Mouse (Mus musculus) testis, adult 2 months (tissue): ENCODE measurements around the gene Prima1.

Experiments used
- CTCF ChIP-seq: fragments of 200-500 bp; IDR thresholded peaks from 2 replicates; pipeline ENCODE4 v1.5.1; 2012; ENCODE audit warnings: low read depth, mild to moderate bottlenecking, inconsistent platforms, low read length, moderate library complexity; ENCODE audit not compliant: control insufficient read depth, insufficient read depth, insufficient replicate concordance
- POLR2A ChIP-seq: fragments of 200-500 bp; IDR thresholded peaks from 2 replicates; pipeline ENCODE4 v1.6.1; 2012; ENCODE audit warnings: low read depth, mild to moderate bottlenecking, inconsistent platforms, low read length, moderate library complexity; ENCODE audit not compliant: control insufficient read depth

DNA sequence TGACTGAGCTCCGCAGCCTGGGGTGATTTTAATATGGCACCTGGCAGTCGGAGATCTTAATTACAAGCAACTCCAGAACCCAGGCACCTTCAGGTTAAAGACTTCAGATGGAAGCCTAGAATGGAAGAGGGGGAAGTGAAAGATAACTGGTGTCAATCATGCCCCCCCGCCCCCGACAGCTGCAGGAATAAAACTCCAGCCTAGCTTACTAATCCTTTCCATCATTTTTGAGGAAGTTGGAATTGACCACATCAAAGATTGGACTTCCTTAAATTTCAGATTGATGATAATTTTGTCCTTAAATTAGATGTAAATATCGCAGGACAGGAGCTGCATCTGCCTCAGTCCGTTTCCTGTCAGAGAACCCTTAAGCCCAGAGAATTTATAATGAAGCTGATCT, 8.4 kb upstream of the Prima1 start:
- TF ChIP-seq CTCF (no peak), POLR2A (no peak)
